Mouse (Mus musculus) stomach, embryonic 14.5 days (tissue): ENCODE measurements around the gene Kcnj10. TPM values are rescaled to one million over a fixed set of nuclear protein-coding genes. Genes with fewer than 3 reads are reported as not detected.

Experiments
- ATAC-seq: fragments of 200-750 bp; cut with Nextera tagmentation; 2 replicates; pipeline ENCODE4 v1.8.0; 2017; ENCODE audit warnings: low read depth, moderate TSS enrichment; ENCODE audit not compliant: insufficient number of reproducible peaks, insufficient read depth, low FRiP score
- H3K27ac ChIP-seq: fragments of 300-500 bp; sonication (generic); 2 replicates; pipeline ENCODE4 v1.5.1; 2014; ENCODE audit warnings: mild to moderate bottlenecking, low read length, moderate library complexity, mixed read lengths
- H3K27me3 ChIP-seq: fragments of 300-500 bp; sonication (generic); 2 replicates; pipeline ENCODE4 v1.6.1; 2014; ENCODE audit warnings: low read length, control low read depth, mixed read lengths; ENCODE audit not compliant: control insufficient read depth, insufficient read depth
- H3K36me3 ChIP-seq: fragments of 300-500 bp; sonication (generic); 2 replicates; pipeline ENCODE4 v1.6.1; 2014; ENCODE audit warnings: mild to moderate bottlenecking, control low read depth, low read length, moderate library complexity, mixed read lengths; ENCODE audit not compliant: control insufficient read depth, insufficient read depth
- H3K4me1 ChIP-seq: fragments of 300-500 bp; sonication (generic); 2 replicates; pipeline ENCODE4 v1.6.1; 2014; ENCODE audit warnings: low read length, control low read depth, mixed read lengths; ENCODE audit not compliant: control insufficient read depth, insufficient read depth
- H3K4me2 ChIP-seq: fragments of 300-500 bp; sonication (generic); replicated peaks from 2 replicates; pipeline ENCODE4 v1.6.1; 2014; ENCODE audit warnings: low read depth, low read length, control low read depth
- H3K4me3 ChIP-seq: fragments of 300-500 bp; sonication (generic); 2 replicates; pipeline ENCODE4 v1.5.1; 2014; ENCODE audit warnings: low read depth, low read length, control low read depth
- H3K9ac ChIP-seq: fragments of 300-500 bp; sonication (generic); replicated peaks from 2 replicates; pipeline ENCODE4 v1.6.1; 2014; ENCODE audit warnings: low read depth, mild to moderate bottlenecking, control low read depth, low read length, moderate library complexity, mixed read lengths
- H3K9me3 ChIP-seq: fragments of 300-500 bp; sonication (generic); 2 replicates; pipeline ENCODE4 v1.6.1; 2016; ENCODE audit warnings: low read depth, low read length, control low read depth; ENCODE audit not compliant: control insufficient read depth
- WGBS: fragments of 180-500 bp; shearing (Covaris S2); extraction: QIAGEN DNeasy Blood & Tissue Kit; methylation state at CpG from one replicate; pipeline ENCODE4 v1.1.7; 2014; 5-methylcytosine and 5-hydroxymethylcytosine counted together
- polyA plus RNA-seq: library from polyadenylated mRNA; unstranded; fragments of >200 nt; fragmentation: Nextera tagmentation; extraction: Ambion mirVana; gene quantifications from 2 replicates; pipeline ENCODE4 v1.2.1, GENCODE M21; 2014

The Kcnj10 gene
- polyA plus RNA-seq, 1 experiment from 2014 or later, result 0.09 TPM

GRCm38 (mm10) chr1:172409431-172409830 lies 68.4 kb downstream of the Kcnj10 start:
- no peak for ATAC-seq
- H3K4me2 ChIP-seq, result no peak overlapping the region
- H3K27me3 ChIP-seq, result no peaks in the 10 kb centered on the region
- no peak overlapping the region for H3K9ac ChIP-seq
- H3K9me3 ChIP-seq, result no peaks in the 10 kb centered on the region
- no peak overlapping the region for H3K27ac ChIP-seq
- WGBS, result 10% methylated on average over 5 of the region's 5 CpGs
- no peaks in the 10 kb centered on the region for H3K4me1 ChIP-seq
- no peak overlapping the region for H3K4me3 ChIP-seq
- no peaks in the 10 kb centered on the region for H3K36me3 ChIP-seq

- no peaks in the 10 kb centered on the region for H3K9me3 ChIP-seq
- 4% methylated on average over 4 of the region's 4 CpGs for WGBS
- no peaks in the 10 kb centered on the region for H3K4me1 ChIP-seq
- ATAC-seq, result no peak
- no peak overlapping the region for H3K9ac ChIP-seq
- no peak overlapping the region for H3K4me2 ChIP-seq
- no peaks in the 10 kb centered on the region for H3K36me3 ChIP-seq
- no peak overlapping the region for H3K27ac ChIP-seq
- H3K27me3 ChIP-seq, result no peaks in the 10 kb centered on the region
- H3K4me3 ChIP-seq, result no peak overlapping the region
Observed at GRCm38 (mm10) chr1:172410806-172411205, 69.8 kb downstream of the Kcnj10 start.

DNA sequence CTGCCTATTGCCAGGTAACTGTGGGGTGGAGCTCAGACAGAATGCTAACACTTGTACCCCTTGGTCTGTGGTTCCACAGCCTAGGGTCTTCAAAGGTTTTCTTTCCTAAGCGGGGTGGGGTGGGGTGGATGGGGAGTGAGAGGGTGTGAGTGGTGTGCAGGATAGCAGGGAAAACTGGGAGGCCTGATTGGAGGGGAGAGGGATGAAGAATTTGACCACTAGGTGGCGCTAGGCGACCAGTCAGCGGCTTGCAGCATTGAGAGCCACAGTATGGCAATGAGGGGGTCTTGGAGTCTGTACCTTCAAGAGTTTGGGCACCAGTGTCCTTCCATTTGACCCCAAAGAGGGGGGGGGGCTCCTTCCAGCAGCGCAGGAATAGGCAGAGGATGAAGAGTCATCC lies 71.2 kb downstream of the Kcnj10 start:
- no peak overlapping the region for H3K4me2 ChIP-seq
- 0 out of 2 replicates have a peak, but pooled peaks have one; percentile 44 for ATAC-seq
- no peak overlapping the region for H3K27ac ChIP-seq
- no peak overlapping the region for H3K4me3 ChIP-seq
- no peaks in the 10 kb centered on the region for H3K4me1 ChIP-seq
- H3K9ac ChIP-seq, result no peak overlapping the region
- 1% methylated on average over 5 of the region's 5 CpGs for WGBS
- no peaks in the 10 kb centered on the region for H3K36me3 ChIP-seq
- H3K27me3 ChIP-seq, result no peaks in the 10 kb centered on the region
- H3K9me3 ChIP-seq, result no peaks in the 10 kb centered on the region

- Histone ChIP-seq H3K27me3 (no peaks in the 10 kb centered on the region), H3K4me3 (no peak overlapping the region), H3K27ac (no peak overlapping the region), H3K36me3 (no peaks in the 10 kb centered on the region), H3K4me1 (0 out of 2 replicates have a peak, but pooled peaks cover 3% of the 10 kb centered on the region), H3K9ac (no peak overlapping the region), H3K9me3 (no peaks in the 10 kb centered on the region), H3K4me2 (no peak overlapping the region)
- no peak for ATAC-seq
- WGBS, result 83% methylated on average over 4 of the region's 4 CpGs
Observed at GRCm38 (mm10) chr1:172413491-172414230, 72.7 kb downstream of the Kcnj10 start.

- WGBS, result 87% methylated on average over 6 of the region's 6 CpGs
- no peak overlapping the region for H3K9ac ChIP-seq
- H3K4me3 ChIP-seq, result no peak overlapping the region
- H3K27ac ChIP-seq, result no peak overlapping the region
- H3K36me3 ChIP-seq, result no peaks in the 10 kb centered on the region
- no peaks in the 10 kb centered on the region for H3K9me3 ChIP-seq
- H3K27me3 ChIP-seq, result no peaks in the 10 kb centered on the region
- H3K4me2 ChIP-seq, result no peak overlapping the region
- ATAC-seq, result no peak
- H3K4me1 ChIP-seq, result 0 out of 2 replicates have a peak, but pooled peaks cover 3% of the 10 kb centered on the region
Observed at GRCm38 (mm10) chr1:172414231-172414585, 73.2 kb downstream of the Kcnj10 start.

DNA sequence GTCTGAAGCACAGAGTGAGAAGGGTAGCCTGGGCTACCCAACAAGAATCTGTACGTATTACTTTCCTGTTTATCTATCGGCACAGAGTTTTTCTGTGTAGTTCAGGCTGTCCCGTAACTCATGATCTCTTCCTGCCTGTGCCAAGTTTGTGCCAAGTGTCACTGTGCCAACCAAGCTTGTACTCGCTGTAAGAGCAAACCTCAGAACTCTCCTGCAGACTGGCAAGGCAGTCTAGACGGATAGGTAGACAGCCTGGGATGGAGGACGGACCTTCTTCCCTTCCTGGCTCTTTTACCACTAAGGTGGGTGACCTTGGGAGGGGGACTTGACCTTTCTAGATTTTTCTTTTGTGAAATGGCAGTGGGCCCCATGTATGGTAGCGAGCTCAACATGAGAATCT lies 74.1 kb downstream of the Kcnj10 start:
- Histone ChIP-seq H3K9ac (no peak overlapping the region), H3K4me1 (0 out of 2 replicates have a peak, but pooled peaks cover 3% of the 10 kb centered on the region), H3K4me2 (no peak overlapping the region), H3K27me3 (no peaks in the 10 kb centered on the region), H3K27ac (no peak overlapping the region), H3K36me3 (no peaks in the 10 kb centered on the region), H3K4me3 (no peak overlapping the region), H3K9me3 (no peaks in the 10 kb centered on the region)
- WGBS, result 81% methylated on average over 7 of the region's 7 CpGs
- no peak for ATAC-seq

DNA sequence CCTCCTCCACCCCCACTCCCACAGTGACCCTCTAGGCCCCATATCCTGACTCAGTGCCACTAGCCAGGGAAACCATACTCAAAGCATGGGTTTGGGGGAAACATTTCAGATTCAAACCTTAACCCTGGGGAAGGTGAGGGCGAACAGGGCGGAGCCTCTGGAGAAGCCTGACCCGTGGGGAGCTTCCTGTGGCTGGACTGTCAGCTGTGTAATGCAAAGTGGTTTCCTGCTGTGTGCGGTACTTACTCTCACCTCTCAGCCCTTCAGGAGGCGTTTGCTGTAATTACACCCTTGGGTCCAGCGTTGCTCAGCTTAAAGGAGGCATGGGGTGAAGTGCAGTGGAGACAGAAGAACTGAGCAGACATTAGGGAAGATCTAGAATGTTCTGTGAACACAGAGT lies 77.2 kb downstream of the Kcnj10 start:
- Histone ChIP-seq H3K9me3 (no peaks in the 10 kb centered on the region), H3K27me3 (no peaks in the 10 kb centered on the region), H3K4me1 (0 out of 2 replicates have a peak, but pooled peaks cover 3% of the 10 kb centered on the region), H3K36me3 (no peaks in the 10 kb centered on the region), H3K4me2 (no peak overlapping the region), H3K4me3 (no peak overlapping the region), H3K9ac (no peak overlapping the region), H3K27ac (no peak overlapping the region)
- 19% methylated on average over 6 of the region's 6 CpGs for WGBS
- ATAC-seq, result no peak

DNA sequence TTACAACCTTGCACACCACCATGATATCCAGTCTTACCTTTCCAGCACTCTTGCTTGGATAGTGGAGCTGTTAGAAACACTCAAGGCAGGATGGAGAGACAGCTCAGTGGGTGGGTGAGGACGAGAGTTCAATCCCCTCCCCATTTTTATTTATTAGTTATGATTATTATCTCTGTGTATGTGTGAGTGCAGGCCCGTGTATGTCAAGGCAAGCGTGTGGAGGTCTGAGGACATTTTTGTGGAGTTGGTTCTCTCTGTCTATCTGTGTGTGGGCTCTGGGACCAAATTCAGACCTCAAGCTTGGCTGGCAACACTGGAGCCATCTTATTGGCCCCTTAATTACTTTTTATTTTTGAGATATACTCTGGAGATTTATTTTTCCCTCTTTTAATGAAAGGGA lies 77.6 kb downstream of the Kcnj10 start:
- WGBS, result 75% methylated on average over 3 of the region's 3 CpGs
- H3K4me3 ChIP-seq, result no peak overlapping the region

DNA sequence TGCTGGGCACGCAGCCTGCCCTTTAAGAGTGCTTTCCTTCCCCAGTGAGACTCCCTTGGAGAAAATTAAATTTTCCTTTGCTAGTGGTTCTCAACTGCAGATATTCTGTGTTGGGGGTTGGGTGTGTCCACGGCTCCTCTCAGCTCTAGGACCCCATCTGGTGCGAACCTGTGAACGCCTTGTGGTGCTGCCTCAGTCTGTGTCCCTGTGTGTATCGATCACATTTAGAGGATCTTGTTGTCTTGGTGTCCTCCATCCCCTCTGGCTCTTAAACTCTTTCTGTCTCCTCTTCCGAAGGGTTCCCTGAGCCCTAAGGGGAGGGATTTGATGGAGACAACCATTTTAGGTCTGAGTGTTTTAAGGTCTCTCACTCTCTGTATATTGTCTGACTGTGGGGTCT lies 79.2 kb downstream of the Kcnj10 start:
- H3K27me3 ChIP-seq, result no peaks in the 10 kb centered on the region
- no peak overlapping the region for H3K9ac ChIP-seq
- no peak for ATAC-seq
- 85% methylated on average over 6 of the region's 6 CpGs for WGBS
- H3K4me1 ChIP-seq, result 0 out of 2 replicates have a peak, but pooled peaks cover 3% of the 10 kb centered on the region
- H3K27ac ChIP-seq, result no peak overlapping the region
- no peak overlapping the region for H3K4me2 ChIP-seq
- no peaks in the 10 kb centered on the region for H3K9me3 ChIP-seq
- H3K36me3 ChIP-seq, result no peaks in the 10 kb centered on the region
- no peak overlapping the region for H3K4me3 ChIP-seq

More for the DNA sequence above, 77.6 kb downstream of the Kcnj10 start:
- 0 out of 2 replicates have a peak, but pooled peaks cover 3% of the 10 kb centered on the region for H3K4me1 ChIP-seq
- no peaks in the 10 kb centered on the region for H3K36me3 ChIP-seq
- H3K9me3 ChIP-seq, result no peaks in the 10 kb centered on the region
- H3K9ac ChIP-seq, result no peak overlapping the region
- ATAC-seq, result no peak
- H3K27ac ChIP-seq, result no peak overlapping the region
- no peak overlapping the region for H3K4me2 ChIP-seq
- no peaks in the 10 kb centered on the region for H3K27me3 ChIP-seq
